Mouse (Mus musculus): ENCODE measurements around the gene Slc16a12.
"Not testable (repeated sequence)": the region's sequence is repeated elsewhere in the genome, so short reads cannot be mapped to it uniquely, and the experiment has no call there.

The Slc16a12 gene

GRCm38 (mm10) chr19:34666127-34666526 lies 81.0 kb downstream of the Slc16a12 start:
- peak; percentile 92 for DNase-seq (ENCODE audit: low spot score)

GRCm38 (mm10) chr19:34662740-34663139 lies 84.3 kb downstream of the Slc16a12 start:
- no peak for DNase-seq (ENCODE audit: low spot score)

DNA sequence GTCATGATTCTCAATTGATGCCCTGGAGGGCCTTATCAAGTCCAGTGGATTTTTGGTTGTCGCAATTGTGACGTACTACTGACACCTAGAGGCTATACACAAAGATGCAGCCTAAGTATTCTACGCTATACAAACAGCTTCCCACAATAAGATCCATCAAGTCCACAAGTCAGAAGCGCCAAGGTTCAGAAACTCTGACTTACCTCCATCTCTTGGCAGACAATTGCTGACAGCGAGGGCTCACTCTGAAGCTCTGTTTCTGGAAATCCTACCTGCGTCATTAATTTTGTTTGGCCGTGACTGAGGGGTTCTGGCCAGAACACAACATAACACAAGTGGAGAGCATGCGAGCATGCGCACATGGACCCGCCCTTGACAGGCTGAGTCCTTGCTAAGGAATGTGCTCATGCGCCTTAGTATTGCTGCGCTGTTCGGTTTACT lies 85.0 kb downstream of the Slc16a12 start:
- peak; percentile 81 for DNase-seq (ENCODE audit: low spot score)

DNA sequence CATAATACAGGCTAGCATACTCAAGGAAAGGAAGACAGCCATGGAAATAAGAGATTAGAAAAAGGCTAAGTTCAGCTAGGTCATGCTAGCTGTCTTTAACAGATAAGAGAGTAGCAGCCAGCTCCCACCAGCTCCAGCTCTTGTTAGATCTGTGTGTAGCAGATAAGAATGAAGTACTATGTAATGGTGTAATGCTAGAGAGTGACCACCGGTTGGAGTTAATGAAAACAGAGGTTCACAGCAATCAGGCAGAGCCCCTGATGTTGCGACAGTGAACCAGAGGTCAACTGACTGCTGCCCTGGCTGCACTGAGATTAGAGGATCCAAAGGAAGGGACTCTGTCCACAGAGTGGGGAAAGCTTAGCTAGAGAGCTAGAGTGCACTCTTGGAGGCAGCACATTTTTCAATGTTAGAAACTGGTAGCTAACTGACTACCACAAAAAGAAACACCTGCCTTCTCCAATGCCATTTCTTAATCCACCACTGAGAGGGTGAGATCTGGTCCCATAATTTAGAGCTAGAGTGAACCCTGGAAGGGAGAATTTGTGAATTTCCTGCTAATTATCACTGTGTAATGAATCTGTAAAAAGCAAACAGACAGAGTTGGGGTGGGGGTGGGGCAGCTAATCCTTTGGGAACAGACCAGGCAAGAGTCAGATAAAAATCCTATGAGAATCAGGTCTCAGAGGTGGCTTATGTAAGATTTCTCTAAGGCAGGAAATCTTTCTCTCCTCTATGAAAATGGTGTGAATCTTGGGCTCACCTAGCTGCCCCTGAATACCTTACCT lies 90.4 kb downstream of the Slc16a12 start:
- peak; percentile 24 for DNase-seq (ENCODE audit: low spot score)

DNA sequence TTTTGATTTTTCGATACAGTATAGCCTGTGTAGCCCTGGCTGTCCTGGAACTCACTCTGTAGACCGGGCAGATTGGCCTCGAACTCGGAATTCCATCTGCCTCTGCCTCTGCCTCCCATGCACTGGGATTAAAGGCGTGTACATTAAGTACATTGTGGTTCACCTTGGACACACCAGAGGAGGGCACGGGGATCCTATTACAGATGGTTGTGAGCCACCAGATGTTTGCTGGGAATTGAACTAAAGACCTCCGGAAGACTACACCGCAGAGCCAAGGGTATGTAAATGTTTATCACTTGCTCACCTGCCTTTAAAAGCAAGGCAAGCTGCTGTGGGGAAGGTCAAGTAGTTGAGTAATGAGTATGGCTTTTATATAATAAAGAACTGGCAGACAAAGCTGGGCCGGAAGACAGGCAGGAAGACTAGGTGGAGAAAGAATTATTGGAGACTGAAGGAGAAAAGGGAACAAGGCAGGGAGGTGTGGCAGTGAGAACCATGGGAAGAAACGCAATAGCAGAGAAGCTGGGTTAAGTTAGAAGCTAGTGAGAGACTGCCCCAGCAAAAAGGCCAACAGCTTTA lies 91.8 kb downstream of the Slc16a12 start:
- DNase-seq (ENCODE audit: low spot score) = no peak

DNA sequence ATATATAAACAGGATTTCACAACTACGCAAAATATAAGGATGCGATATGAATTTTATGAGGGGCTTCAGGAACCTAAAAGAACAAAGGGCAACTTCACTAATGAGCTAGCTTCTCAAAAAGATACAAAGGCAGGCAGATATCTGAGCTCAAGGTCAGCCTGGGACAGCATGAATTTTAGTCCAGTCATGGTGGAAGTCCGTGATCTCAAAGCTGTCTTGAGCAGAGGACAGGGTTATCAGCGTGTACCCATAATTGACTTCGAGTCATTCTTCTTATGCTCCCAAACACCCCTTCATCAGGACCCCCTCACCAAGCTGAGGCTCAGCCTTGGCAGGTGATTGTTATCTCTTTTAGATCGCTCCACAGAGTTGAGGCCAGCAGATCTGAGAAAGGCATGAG lies 96.1 kb downstream of the Slc16a12 start:
- DNase-seq (ENCODE audit: low spot score) = no peak

- no peak for DNase-seq (ENCODE audit: low spot score)
Measured at GRCm38 (mm10) chr19:34650276-34650675, 96.8 kb downstream of the Slc16a12 start.

DNA sequence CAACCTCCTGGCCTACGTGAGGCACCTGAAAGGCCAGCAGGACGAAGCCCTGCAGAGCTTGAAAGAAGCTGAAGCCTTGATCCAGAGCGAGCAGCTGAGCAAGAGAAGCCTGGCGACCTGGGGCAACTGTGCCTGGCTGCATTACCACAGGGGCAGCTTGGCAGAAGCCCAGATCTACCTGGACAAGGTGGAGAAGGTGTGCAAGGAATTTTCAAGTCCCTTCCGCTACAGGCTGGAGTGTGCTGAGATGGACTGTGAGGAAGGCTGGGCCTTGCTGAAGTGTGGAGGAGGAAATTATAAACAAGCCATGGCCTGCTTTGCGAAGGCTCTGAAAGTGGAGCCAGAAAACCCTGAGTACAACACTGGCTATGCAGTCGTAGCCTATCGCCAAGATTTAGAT lies 99.5 kb downstream of the Slc16a12 start:
- not testable (repeated sequence) for DNase-seq (ENCODE audit: low spot score)

DNA sequence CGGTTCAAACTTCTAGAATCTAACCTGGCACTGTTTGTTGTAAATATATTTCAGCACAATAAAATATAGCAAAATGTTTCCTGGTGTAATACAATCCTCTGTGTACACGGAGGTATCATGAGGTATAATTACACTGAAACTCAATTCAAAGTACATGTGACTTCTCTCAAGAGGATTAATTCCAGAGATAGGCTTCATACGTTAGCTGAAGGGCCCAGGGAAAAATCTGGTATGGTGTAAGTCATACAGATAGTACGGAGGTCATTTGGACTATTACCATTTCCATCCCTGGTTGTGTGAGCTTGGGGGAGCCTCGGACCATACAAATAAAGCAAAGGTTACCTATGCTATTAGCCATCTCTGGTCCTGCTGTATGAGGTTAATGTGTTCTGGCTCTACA lies 104.5 kb downstream of the Slc16a12 start:
- DNase-seq (ENCODE audit: low spot score) = no peak

- no peak for DNase-seq (ENCODE audit: low spot score)
Measured at GRCm38 (mm10) chr19:34640623-34641022, 106.5 kb downstream of the Slc16a12 start, which contains the start of the genes Ifit1bl2 and Ifit1. Ifit1bl2 (minus strand) TSS chr19:34640743. Ifit1 (plus strand) TSS chr19:34640871.

GRCm38 (mm10) chr19:34636933-34637557 lies 110.0 kb downstream of the Slc16a12 start:
- peak; percentile 80 for DNase-seq (ENCODE audit: low spot score)

- no peak for DNase-seq (ENCODE audit: low spot score)
Measured at GRCm38 (mm10) chr19:34633484-34633883, 113.6 kb downstream of the Slc16a12 start.

DNA sequence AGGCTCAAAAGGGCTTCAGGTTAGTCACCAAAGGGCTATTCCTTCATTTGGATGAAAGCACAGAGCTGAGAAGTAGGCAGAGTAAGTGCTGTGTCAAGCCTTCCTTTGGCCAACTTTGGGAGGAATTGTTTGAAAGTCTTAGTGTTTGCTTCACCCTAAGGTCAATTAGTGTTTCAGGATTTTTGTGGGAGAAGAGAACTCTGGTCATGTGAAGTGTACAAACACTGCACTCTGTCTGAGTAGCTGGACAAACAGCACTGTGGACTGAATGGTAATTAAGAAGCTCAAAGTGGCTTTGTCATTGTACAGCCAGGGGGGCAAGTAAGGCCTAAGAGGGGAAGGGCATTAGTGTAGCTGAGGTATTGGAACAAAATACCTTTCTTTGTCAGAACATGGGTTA lies 115.6 kb downstream of the Slc16a12 start:
- no peak for DNase-seq (ENCODE audit: low spot score)

DNA sequence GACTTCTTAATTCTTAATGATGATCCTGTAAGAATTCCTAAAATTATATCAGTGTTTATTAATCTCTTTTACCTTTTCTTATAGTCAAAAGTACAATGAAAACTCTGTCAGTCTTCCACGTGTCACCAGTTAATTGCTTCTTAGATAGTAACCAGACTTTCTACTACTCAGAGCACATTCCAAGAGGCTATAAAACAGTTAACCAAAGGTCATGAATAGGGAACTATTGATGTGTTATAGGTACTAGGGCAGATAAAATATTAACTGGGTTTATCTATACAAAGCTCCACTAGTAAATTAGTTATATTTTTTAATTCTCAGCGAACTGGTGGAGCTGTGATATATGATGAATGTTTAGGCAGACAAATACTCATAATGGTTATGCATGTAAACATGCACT lies 119.6 kb downstream of the Slc16a12 start:
- no peak for DNase-seq (ENCODE audit: low spot score)

DNA sequence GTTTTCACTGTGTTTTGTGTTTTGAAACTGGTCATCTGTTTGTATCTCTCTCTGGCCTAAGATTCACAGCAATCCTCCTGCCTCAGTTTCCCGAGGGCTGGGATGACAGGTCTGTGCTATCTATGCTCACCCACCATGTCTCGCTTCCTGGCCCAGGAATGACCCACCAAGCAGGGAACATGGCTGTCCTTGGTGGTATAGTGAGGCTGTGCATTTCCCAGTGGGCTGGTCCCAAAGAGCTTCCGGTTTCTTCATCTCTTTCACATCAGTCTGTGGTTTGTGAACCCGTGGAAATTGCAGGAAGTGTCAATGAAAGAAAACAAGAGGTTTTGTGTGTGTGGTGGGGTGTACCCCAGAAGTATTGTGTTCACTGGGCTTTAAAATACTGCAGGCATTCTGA lies 122.4 kb downstream of the Slc16a12 start:
- no peak for DNase-seq (ENCODE audit: low spot score)

GRCm38 (mm10) chr19:34623781-34624180 lies 123.3 kb downstream of the Slc16a12 start:
- DNase-seq (ENCODE audit: low spot score) = no peak

DNA sequence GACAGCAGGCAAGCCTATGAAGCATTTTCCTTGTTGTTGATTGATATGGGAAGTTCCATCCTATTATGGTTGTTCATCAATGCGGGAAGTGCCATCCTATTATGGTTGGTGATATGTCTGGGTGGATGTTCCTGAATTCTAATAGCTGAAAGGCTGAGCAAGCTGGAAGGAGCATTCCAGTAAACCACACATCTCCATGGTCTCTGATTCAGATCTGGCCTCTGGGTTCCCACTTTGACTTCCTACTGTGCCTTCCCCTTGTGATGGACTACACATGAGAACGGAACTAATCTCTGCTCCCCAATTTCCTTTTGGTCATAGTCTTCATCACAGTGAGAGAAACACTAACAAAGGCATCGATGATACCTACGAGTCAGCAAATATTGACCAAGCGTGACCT lies 126.2 kb downstream of the Slc16a12 start:
- DNase-seq (ENCODE audit: low spot score) = no peak
